Mouse (Mus musculus): ENCODE data around the gene Rabl6. TPM values are rescaled to one million over a fixed set of nuclear protein-coding genes. Genes with fewer than 3 reads are reported as not detected.

Gene Rabl6
- polyA plus RNA-seq, 1 experiment, result 43.6 TPM

- WGBS, result 42% methylated on average over 6 of the region's 6 CpGs
- TF ChIP-seq POLR2A (IDR thresholded peaks at IDR 0.05; ENCODE audit: low read depth, low read length) (no peak), CTCF (IDR thresholded peaks at IDR 0.05; ENCODE audit: extremely low read depth, insufficient read depth, insufficient read length, insufficient replicate concordance) (no peak)
- DNase-seq (ENCODE audit: low read depth in 1 of 2, low spot score in 2 of 2), result no peak
- Histone ChIP-seq H3K27me3 (ENCODE audit: control insufficient read depth, insufficient read depth, low read length) (peaks cover 25% of the 10 kb centered on the region), H3K4me3 (ENCODE audit: extremely low read depth, insufficient read depth, insufficient read length) (no peak overlapping the region), H3K36me3 (ENCODE audit: control insufficient read depth, insufficient read depth, low read length) (peaks cover 9% of the 10 kb centered on the region), H3K27ac (ENCODE audit: insufficient read depth, low read length) (no peak overlapping the region), H3K4me1 (ENCODE audit: control insufficient read depth, insufficient read depth, insufficient read length) (peaks cover 34% of the 10 kb centered on the region)
Measured at GRCm38 (mm10) chr2:25580621-25581101, 27.7 kb downstream of the Rabl6 start.

- 8% methylated on average over 27 of the region's 27 CpGs for WGBS
- Histone ChIP-seq H3K4me3 (ENCODE audit: extremely low read depth, insufficient read depth, insufficient read length) (no peak overlapping the region), H3K4me1 (ENCODE audit: control insufficient read depth, insufficient read depth, insufficient read length) (peaks cover 38% of the 10 kb centered on the region), H3K27me3 (ENCODE audit: control insufficient read depth, insufficient read depth, low read length) (peaks cover 25% of the 10 kb centered on the region), H3K27ac (ENCODE audit: insufficient read depth, low read length) (no peak overlapping the region), H3K36me3 (ENCODE audit: control insufficient read depth, insufficient read depth, low read length) (peaks cover 7% of the 10 kb centered on the region)
- TF ChIP-seq POLR2A (IDR thresholded peaks at IDR 0.05; ENCODE audit: low read depth, low read length), result no peak
- TF ChIP-seq CTCF (IDR thresholded peaks at IDR 0.05; ENCODE audit: extremely low read depth, insufficient read depth, insufficient read length, insufficient replicate concordance), result peak; percentile 34; the same call in 1 of the 2 replicates
- peak; percentile 57 to 68 for DNase-seq (ENCODE audit: low read depth in 1 of 2, low spot score in 2 of 2)
Measured at GRCm38 (mm10) chr2:25579737-25580460, 28.4 kb downstream of the Rabl6 start.

GRCm38 (mm10) chr2:25578796-25579736, 29.3 kb downstream of the Rabl6 start:
- peaks cover 25% of the 10 kb centered on the region for H3K27me3 ChIP-seq (ENCODE audit: control insufficient read depth, insufficient read depth, low read length)
- no peak for DNase-seq (ENCODE audit: low read depth in 1 of 2, low spot score in 2 of 2)
- WGBS, result 10% methylated on average over 77 of the region's 77 CpGs
- TF ChIP-seq CTCF (IDR thresholded peaks at IDR 0.05; ENCODE audit: extremely low read depth, insufficient read depth, insufficient read length, insufficient replicate concordance), result no peak
- no peak for TF ChIP-seq POLR2A (IDR thresholded peaks at IDR 0.05; ENCODE audit: low read depth, low read length)
- peaks cover 41% of the 10 kb centered on the region for H3K4me1 ChIP-seq (ENCODE audit: control insufficient read depth, insufficient read depth, insufficient read length)
- peaks cover 2% of the 10 kb centered on the region; the same call in 1 of the 2 replicates for H3K36me3 ChIP-seq (ENCODE audit: control insufficient read depth, insufficient read depth, low read length)
- H3K27ac ChIP-seq (ENCODE audit: insufficient read depth, low read length), result no peak overlapping the region
- no peak overlapping the region for H3K4me3 ChIP-seq (ENCODE audit: extremely low read depth, insufficient read depth, insufficient read length)

GRCm38 (mm10) chr2:25577951-25578795, 30.1 kb downstream of the Rabl6 start:
- WGBS, result 11% methylated on average over 75 of the region's 75 CpGs
- no peak for DNase-seq (ENCODE audit: low read depth in 1 of 2, low spot score in 2 of 2)
- Histone ChIP-seq H3K27me3 (ENCODE audit: control insufficient read depth, insufficient read depth, low read length) (peaks cover 25% of the 10 kb centered on the region), H3K27ac (ENCODE audit: insufficient read depth, low read length) (no peak overlapping the region), H3K4me1 (ENCODE audit: control insufficient read depth, insufficient read depth, insufficient read length) (peaks cover 42% of the 10 kb centered on the region), H3K4me3 (ENCODE audit: extremely low read depth, insufficient read depth, insufficient read length) (peak overlapping the region; percentile 16; the same call in 1 of the 2 replicates), H3K36me3 (ENCODE audit: control insufficient read depth, insufficient read depth, low read length) (no peaks in the 10 kb centered on the region)
- TF ChIP-seq POLR2A (IDR thresholded peaks at IDR 0.05; ENCODE audit: low read depth, low read length), result no peak
- TF ChIP-seq CTCF (IDR thresholded peaks at IDR 0.05; ENCODE audit: extremely low read depth, insufficient read depth, insufficient read length, insufficient replicate concordance), result no peak

- no peak overlapping the region for H3K27ac ChIP-seq (ENCODE audit: insufficient read depth, low read length)
- H3K36me3 ChIP-seq (ENCODE audit: control insufficient read depth, insufficient read depth, low read length), result no peaks in the 10 kb centered on the region
- H3K4me3 ChIP-seq (ENCODE audit: extremely low read depth, insufficient read depth, insufficient read length), result peak overlapping the region; percentile 22; the same call in 1 of the 2 replicates
- WGBS, result 30% methylated on average over 92 of the region's 92 CpGs
- TF ChIP-seq POLR2A (IDR thresholded peaks at IDR 0.05; ENCODE audit: low read depth, low read length) (no peak), CTCF (IDR thresholded peaks at IDR 0.05; ENCODE audit: extremely low read depth, insufficient read depth, insufficient read length, insufficient replicate concordance) (no peak)
- H3K4me1 ChIP-seq (ENCODE audit: control insufficient read depth, insufficient read depth, insufficient read length), result peaks cover 42% of the 10 kb centered on the region
- peaks cover 25% of the 10 kb centered on the region for H3K27me3 ChIP-seq (ENCODE audit: control insufficient read depth, insufficient read depth, low read length)
- DNase-seq (ENCODE audit: low read depth in 1 of 2, low spot score in 2 of 2), result no peak
Measured at GRCm38 (mm10) chr2:25576965-25577891, 31.1 kb downstream of the Rabl6 start.

All from spleen, adult 2 months (tissue).